ENCODE assay signal across 30 mouse cellular contexts in genomic region chr6:36841701-36842100, GRCm38 (mm10). TPM values are rescaled to one million over a fixed set of nuclear protein-coding genes. Genes with fewer than 3 reads are reported as not detected.
DNase-seq lines count a peak whose midpoint lies in the region; ATAC-seq and TF ChIP-seq lines count a peak whose summit lies in the region.
"Had no signal": no experiment of that assay in that cellular context is flagged by ENCODE, and none has a peak within 500 bp of the region (broad histone marks: within the 10 kb centered on the region; RNA-seq: fewer than 3 reads in every experiment).

No protein-coding gene starts in this region.

- no peak overlapping the region for H3K4me2 ChIP-seq in embryonic facial prominence, embryonic 14.5 days (ENCODE audit: low read depth, low read length)
- H3K4me2 ChIP-seq in limb, embryonic 11.5 days (ENCODE audit: low read depth, severe bottlenecking): no peak overlapping the region
- H3K4me2 ChIP-seq: forebrain, embryonic 15.5 days; heart, embryonic 12.5 days; limb, embryonic 15.5 days; liver, embryonic 13.5 days; midbrain, embryonic 13.5 days had no signal

- DNase-seq in layer of hippocampus, adult 2 months (ENCODE audit: low spot score in 2 of 2): no peak
- DNase-seq in layer of hippocampus, adult 11-12 months (ENCODE audit: low spot score): no peak
- peak; percentile 93 for DNase-seq in embryonic facial prominence, embryonic 14.5 days (ENCODE audit: low spot score)
- peak; percentile 36 for DNase-seq in limb, embryonic 11.5 days (ENCODE audit: low spot score)
- no peak for DNase-seq in heart, adult 11 months
- no peak for DNase-seq in left cerebral cortex, postnatal 4 days
- no peak for DNase-seq in thymus, postnatal 4 days
- DNase-seq: adrenal gland, adult 8-10 months; cerebellum, adult 8-10 months; cerebellum, postnatal 25 days; gastrocnemius, adult 2 months; gastrocnemius, postnatal 36 days; heart, adult 2 months; kidney, adult 9 months; kidney, postnatal 10 days; liver, embryonic 13.5 days; lung, adult 18-20 months; lung, postnatal 4 days had no signal

- peak overlapping the region; percentile 77; the same call in 1 of the 2 replicates for H3K27ac ChIP-seq in layer of hippocampus, adult 2 months
- peak overlapping the region; percentile 80 for H3K27ac ChIP-seq in embryonic facial prominence, embryonic 14.5 days (replicated peaks; ENCODE audit: low read depth, low read length)
- no peak overlapping the region for H3K27ac ChIP-seq in limb, embryonic 11.5 days (replicated peaks; ENCODE audit: low read depth, low read length)
- H3K27ac ChIP-seq: forebrain, embryonic 10.5 days; forebrain, embryonic 15.5 days; gastrocnemius, adult 2 months; heart, adult 2 months; hindbrain, embryonic 10.5 days; hindbrain, postnatal 0 days; liver, embryonic 13.5 days; midbrain, embryonic 13.5 days had no signal

- peaks cover 28% of the 10 kb centered on the region for H3K4me1 ChIP-seq in embryonic facial prominence, embryonic 14.5 days (ENCODE audit: control insufficient read depth, insufficient read depth, low read length)
- peaks cover 20% of the 10 kb centered on the region for H3K4me1 ChIP-seq in limb, embryonic 11.5 days (ENCODE audit: control insufficient read depth, insufficient read depth, low read length)
- H3K4me1 ChIP-seq: forebrain, embryonic 15.5 days; liver, embryonic 13.5 days; megakaryocyte, embryonic 14.5 days had no signal

- intact Hi-C loops in left cerebral cortex, postnatal 4 days (cut with DNase I): no loop called here

- no peaks in the 10 kb centered on the region for H3K36me3 ChIP-seq in embryonic facial prominence, embryonic 14.5 days (ENCODE audit: control insufficient read depth, insufficient read depth, low read length)
- H3K36me3 ChIP-seq in limb, embryonic 11.5 days (ENCODE audit: control insufficient read depth, insufficient read depth, low read length): no peaks in the 10 kb centered on the region
- H3K36me3 ChIP-seq: forebrain, embryonic 10.5 days; forebrain, embryonic 15.5 days; heart, embryonic 12.5 days; hindbrain, embryonic 10.5 days; limb, embryonic 15.5 days; liver, embryonic 13.5 days had no signal

- TF ChIP-seq CTCF in layer of hippocampus, adult 2 months (conservative IDR thresholded peaks at IDR 0.05): no peak

- H3K9me3 ChIP-seq in embryonic facial prominence, embryonic 14.5 days (ENCODE audit: control insufficient read depth, low read length): no peaks in the 10 kb centered on the region
- no peaks in the 10 kb centered on the region for H3K9me3 ChIP-seq in limb, embryonic 11.5 days (ENCODE audit: control insufficient read depth, low read length)
- H3K9me3 ChIP-seq: forebrain, embryonic 10.5 days; forebrain, embryonic 15.5 days; heart, embryonic 12.5 days; hindbrain, embryonic 10.5 days; limb, embryonic 15.5 days; liver, embryonic 13.5 days; megakaryocyte, embryonic 14.5 days; midbrain, embryonic 13.5 days had no signal

- H3K9ac ChIP-seq in embryonic facial prominence, embryonic 14.5 days (ENCODE audit: low read depth, low read length): no peak overlapping the region
- no peak overlapping the region for H3K9ac ChIP-seq in limb, embryonic 11.5 days (ENCODE audit: low read length)
- H3K9ac ChIP-seq: forebrain, embryonic 15.5 days; heart, embryonic 12.5 days; limb, embryonic 15.5 days; liver, embryonic 13.5 days; midbrain, embryonic 13.5 days had no signal

- no peaks in the 10 kb centered on the region for H3K27me3 ChIP-seq in embryonic facial prominence, embryonic 14.5 days (replicated peaks; ENCODE audit: control insufficient read depth, insufficient read depth, low read length)
- H3K27me3 ChIP-seq in limb, embryonic 11.5 days (ENCODE audit: control insufficient read depth, insufficient read depth, low read length): no peaks in the 10 kb centered on the region
- H3K27me3 ChIP-seq: forebrain, embryonic 15.5 days; heart, embryonic 12.5 days; limb, embryonic 15.5 days; liver, embryonic 13.5 days; megakaryocyte, embryonic 14.5 days; midbrain, embryonic 13.5 days had no signal

- WGBS in embryonic facial prominence, embryonic 14.5 days: 14% methylated on average over 3 of the region's 3 CpGs
- 9% methylated on average over 3 of the region's 3 CpGs for WGBS in limb, embryonic 11.5 days

- H3K4me3 ChIP-seq in layer of hippocampus, adult 2 months: no peak overlapping the region
- H3K4me3 ChIP-seq in embryonic facial prominence, embryonic 14.5 days (ENCODE audit: low read depth, low read length): no peak overlapping the region
- no peak overlapping the region for H3K4me3 ChIP-seq in limb, embryonic 11.5 days (ENCODE audit: low read depth, low read length)
- H3K4me3 ChIP-seq: forebrain, embryonic 10.5 days; forebrain, embryonic 15.5 days; gastrocnemius, adult 2 months; heart, adult 2 months; heart, embryonic 12.5 days; hindbrain, embryonic 10.5 days; limb, embryonic 15.5 days; liver, embryonic 13.5 days; megakaryocyte, embryonic 14.5 days; midbrain, embryonic 13.5 days had no signal

- peak; percentile 66; the same call in 1 of the 2 replicates for ATAC-seq in embryonic facial prominence, embryonic 14.5 days (ENCODE audit: low read depth)
- ATAC-seq in limb, embryonic 11.5 days (ENCODE audit: insufficient number of reproducible peaks, low FRiP score, low TSS enrichment, low read depth): peak; percentile 72; the same call in 1 of the 2 replicates
- ATAC-seq: activated CD4-positive, CD25-positive, alpha-beta regulatory T cell, adult 4 months; CD4-positive, CD25-positive, alpha-beta regulatory T cell, adult 4 months; forebrain, embryonic 15.5 days; hindbrain, postnatal 0 days; intestine, embryonic 16.5 days; midbrain, embryonic 13.5 days had no signal

RNA-seq across cellular contexts. Expression of gene Ptn, which starts 31.7 kb away (rescaled TPM):
- 100 to 1,000 TPM; 217 to 220 TPM for total RNA-seq in layer of hippocampus, adult 2 months (2021)
- polyA plus RNA-seq in embryonic facial prominence, embryonic 14.5 days (2014; fragmentation: Nextera tagmentation; extraction: Ambion mirVana): 858 and 931 TPM in 2 replicates
- 616 and 623 TPM in 2 replicates for polyA plus RNA-seq in limb, embryonic 11.5 days (2014; fragmentation: Nextera tagmentation; extraction: Ambion mirVana)
- 100 to 1,000 TPM; 614 to 699 TPM for total RNA-seq in left cerebral cortex, postnatal 4 days (2021)
- total RNA-seq: monocyte, adult 5-6 weeks had no signal
- polyA plus RNA-seq: activated CD4-positive, CD25-positive, alpha-beta regulatory T cell, adult 4 months; CD4-positive, CD25-positive, alpha-beta regulatory T cell, adult 4 months had no signal

Comparison
In these comparisons a context has a peak if more than half of its experiments do, and no peak if none do; other contexts are left out.
1. DNase-seq: peak in embryonic facial prominence, embryonic 14.5 days (single experiment) and limb, embryonic 11.5 days (single experiment); none in layer of hippocampus, adult 2 months (0 of 2), layer of hippocampus, adult 11-12 months (single experiment), heart, adult 11 months (single experiment), left cerebral cortex, postnatal 4 days (single experiment) and thymus, postnatal 4 days (single experiment).